Mouse (Mus musculus): ENCODE results near the gene Mymk. TPM values are rescaled to one million over a fixed set of nuclear protein-coding genes. Genes with fewer than 3 reads are reported as not detected.

Mymk gene
- polyA plus RNA-seq, 1 experiment: not detected

GRCm38 (mm10) chr2:27077655-27078244, 5.8 kb upstream of the Mymk start:
- 65% methylated on average over 10 of the region's 10 CpGs for WGBS
- H3K4me1 ChIP-seq (ENCODE audit: control insufficient read depth, insufficient read depth, low read length): no peaks in the 10 kb centered on the region
- TF ChIP-seq POLR2A (IDR thresholded peaks at IDR 0.05; ENCODE audit: borderline replicate concordance, control insufficient read depth, low read depth, low read length): no peak
- peak; percentile 56; the same call in 1 of the 2 replicates for TF ChIP-seq CTCF (IDR thresholded peaks at IDR 0.05; ENCODE audit: control insufficient read depth, insufficient read depth, low read length)
- H3K4me3 ChIP-seq (replicated peaks; ENCODE audit: control insufficient read depth, low read depth, low read length): no peak overlapping the region
- H3K27ac ChIP-seq (ENCODE audit: control insufficient read depth, insufficient read depth, low read depth, low read length, poor library complexity): no peak overlapping the region

DNA sequence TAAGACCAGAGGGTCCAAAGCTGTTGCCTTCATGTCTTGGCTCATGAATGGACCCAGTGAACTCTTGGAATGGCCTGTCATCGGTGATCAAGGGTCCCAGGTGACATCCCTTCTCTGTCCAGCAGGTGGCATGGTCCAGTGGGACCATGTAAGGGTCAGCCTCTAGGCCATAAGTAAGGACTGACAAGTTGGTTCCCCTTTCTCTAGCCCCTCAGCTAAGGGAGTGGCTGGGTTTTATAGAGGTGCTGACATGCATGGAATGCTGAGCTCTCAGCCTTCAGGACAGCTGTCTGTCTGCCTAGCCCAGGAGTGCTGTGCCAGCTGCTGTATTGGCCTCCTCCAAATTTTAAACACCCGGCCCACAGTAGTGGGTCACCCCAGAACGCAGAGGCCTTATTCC, 3.5 kb upstream of the Mymk start:
- 47% methylated on average over 3 of the region's 3 CpGs for WGBS
- Histone ChIP-seq H3K27ac (ENCODE audit: control insufficient read depth, insufficient read depth, low read depth, low read length, poor library complexity) (no peak overlapping the region), H3K4me3 (replicated peaks; ENCODE audit: control insufficient read depth, low read depth, low read length) (no peak overlapping the region), H3K4me1 (ENCODE audit: control insufficient read depth, insufficient read depth, low read length) (no peaks in the 10 kb centered on the region)
- peak; percentile 67 for TF ChIP-seq CTCF (IDR thresholded peaks at IDR 0.05; ENCODE audit: control insufficient read depth, insufficient read depth, low read length)
- no peak for TF ChIP-seq POLR2A (IDR thresholded peaks at IDR 0.05; ENCODE audit: borderline replicate concordance, control insufficient read depth, low read depth, low read length)

DNA sequence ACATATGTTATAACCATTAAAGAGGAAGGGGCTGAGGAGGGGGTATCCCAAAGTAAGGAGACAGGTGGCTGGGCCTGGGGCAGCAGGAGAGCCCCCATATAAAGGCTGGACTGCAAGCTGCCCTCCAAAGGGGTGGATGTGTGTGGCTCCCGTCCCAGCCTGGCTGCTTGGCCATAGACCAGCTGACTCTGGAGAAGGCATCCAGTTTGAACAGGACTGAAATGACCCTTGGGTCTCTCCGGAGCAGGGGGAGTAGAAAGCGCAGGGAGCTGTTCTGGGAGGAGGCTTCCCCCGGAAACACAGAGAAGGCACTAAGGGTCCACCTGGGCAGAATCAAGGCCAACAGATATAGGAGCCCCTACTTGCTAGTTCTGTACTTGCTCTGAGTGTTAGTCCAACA, 2.8 kb upstream of the Mymk start:
- no peak overlapping the region for H3K4me3 ChIP-seq (replicated peaks; ENCODE audit: control insufficient read depth, low read depth, low read length)
- WGBS: 78% methylated on average over 4 of the region's 4 CpGs
- TF ChIP-seq CTCF (IDR thresholded peaks at IDR 0.05; ENCODE audit: control insufficient read depth, insufficient read depth, low read length) (no peak), POLR2A (IDR thresholded peaks at IDR 0.05; ENCODE audit: borderline replicate concordance, control insufficient read depth, low read depth, low read length) (no peak)
- no peak overlapping the region for H3K27ac ChIP-seq (ENCODE audit: control insufficient read depth, insufficient read depth, low read depth, low read length, poor library complexity)
- H3K4me1 ChIP-seq (ENCODE audit: control insufficient read depth, insufficient read depth, low read length): no peaks in the 10 kb centered on the region

GRCm38 (mm10) chr2:27073407-27073806, 1.4 kb upstream of the Mymk start:
- TF ChIP-seq POLR2A (IDR thresholded peaks at IDR 0.05; ENCODE audit: borderline replicate concordance, control insufficient read depth, low read depth, low read length) (no peak), CTCF (IDR thresholded peaks at IDR 0.05; ENCODE audit: control insufficient read depth, insufficient read depth, low read length) (no peak)
- 76% methylated on average over 4 of the region's 4 CpGs for WGBS
- Histone ChIP-seq H3K4me3 (replicated peaks; ENCODE audit: control insufficient read depth, low read depth, low read length) (no peak overlapping the region), H3K4me1 (ENCODE audit: control insufficient read depth, insufficient read depth, low read length) (no peaks in the 10 kb centered on the region), H3K27ac (ENCODE audit: control insufficient read depth, insufficient read depth, low read depth, low read length, poor library complexity) (no peak overlapping the region)

GRCm38 (mm10) chr2:27071137-27071536, 842 bp downstream of the Mymk start:
- WGBS: 1% methylated on average over 4 of the region's 4 CpGs
- no peak overlapping the region for H3K4me3 ChIP-seq (replicated peaks; ENCODE audit: control insufficient read depth, low read depth, low read length)
- H3K27ac ChIP-seq (ENCODE audit: control insufficient read depth, insufficient read depth, low read depth, low read length, poor library complexity): no peak overlapping the region
- TF ChIP-seq POLR2A (IDR thresholded peaks at IDR 0.05; ENCODE audit: borderline replicate concordance, control insufficient read depth, low read depth, low read length): no peak
- no peak for TF ChIP-seq CTCF (IDR thresholded peaks at IDR 0.05; ENCODE audit: control insufficient read depth, insufficient read depth, low read length)
- H3K4me1 ChIP-seq (ENCODE audit: control insufficient read depth, insufficient read depth, low read length): no peaks in the 10 kb centered on the region

DNA sequence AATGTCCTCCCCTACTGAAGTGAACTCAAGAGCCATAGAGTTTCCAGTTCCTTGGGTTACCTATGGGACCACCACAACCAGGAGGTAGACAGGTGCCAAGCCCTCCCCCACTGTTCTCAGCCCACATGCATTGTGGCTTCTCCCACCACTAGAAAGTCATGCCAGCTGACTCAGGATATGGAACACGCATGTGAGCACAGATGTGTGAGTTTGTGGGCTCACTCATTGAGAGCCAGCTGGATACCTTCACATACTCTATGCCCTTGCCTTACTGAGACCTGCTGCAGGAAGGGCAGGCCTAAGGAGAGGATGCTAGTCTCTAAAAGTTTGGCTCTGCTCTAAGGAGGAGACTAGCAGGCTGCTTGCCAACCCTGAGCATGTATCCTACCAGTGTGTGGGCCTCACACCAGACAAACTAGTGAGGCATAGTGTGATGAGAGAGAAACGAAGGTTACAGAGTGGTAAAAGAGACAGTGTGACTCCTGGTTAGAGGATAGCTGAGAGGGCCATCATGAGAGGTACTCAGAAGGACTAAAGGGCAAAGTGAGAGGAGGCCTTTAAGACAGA, 1.6 kb downstream of the Mymk start:
- Histone ChIP-seq H3K4me3 (replicated peaks; ENCODE audit: control insufficient read depth, low read depth, low read length) (no peak overlapping the region), H3K4me1 (ENCODE audit: control insufficient read depth, insufficient read depth, low read length) (no peaks in the 10 kb centered on the region), H3K27ac (ENCODE audit: control insufficient read depth, insufficient read depth, low read depth, low read length, poor library complexity) (no peak overlapping the region)
- 67% methylated on average over 2 of the region's 2 CpGs for WGBS
- TF ChIP-seq CTCF (IDR thresholded peaks at IDR 0.05; ENCODE audit: control insufficient read depth, insufficient read depth, low read length): no peak

- H3K4me3 ChIP-seq (replicated peaks; ENCODE audit: control insufficient read depth, low read depth, low read length): no peak overlapping the region
- WGBS: 52% methylated on average over 3 of the region's 3 CpGs
- H3K4me1 ChIP-seq (ENCODE audit: control insufficient read depth, insufficient read depth, low read length): no peaks in the 10 kb centered on the region
- no peak overlapping the region for H3K27ac ChIP-seq (ENCODE audit: control insufficient read depth, insufficient read depth, low read depth, low read length, poor library complexity)
- TF ChIP-seq POLR2A (IDR thresholded peaks at IDR 0.05; ENCODE audit: borderline replicate concordance, control insufficient read depth, low read depth, low read length) (no peak), CTCF (IDR thresholded peaks at IDR 0.05; ENCODE audit: control insufficient read depth, insufficient read depth, low read length) (no peak)
Observed at GRCm38 (mm10) chr2:27069646-27070045, 2.3 kb downstream of the Mymk start.

DNA sequence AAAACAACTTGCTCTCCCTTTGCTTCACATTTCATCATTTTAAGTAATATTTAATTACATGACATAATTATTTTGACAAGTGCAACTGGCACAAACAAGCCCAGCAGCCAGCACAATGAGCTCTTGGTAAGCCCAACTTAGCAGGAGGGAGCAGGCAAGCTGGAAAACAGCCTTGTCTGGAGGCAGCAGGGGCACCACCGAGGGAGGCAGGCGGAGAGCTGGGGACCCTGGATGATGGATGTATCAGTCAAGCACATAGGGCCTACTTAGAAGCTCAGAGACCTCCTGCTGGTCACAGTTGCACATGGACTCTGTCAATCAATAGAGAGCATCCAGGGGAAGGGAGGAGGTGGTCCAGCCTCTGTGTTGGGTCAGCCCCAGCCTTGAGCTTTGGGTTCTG, 4.0 kb downstream of the Mymk start:
- Histone ChIP-seq H3K4me1 (ENCODE audit: control insufficient read depth, insufficient read depth, low read length) (no peaks in the 10 kb centered on the region), H3K27ac (ENCODE audit: control insufficient read depth, insufficient read depth, low read depth, low read length, poor library complexity) (no peak overlapping the region), H3K4me3 (replicated peaks; ENCODE audit: control insufficient read depth, low read depth, low read length) (no peak overlapping the region)
- 83% methylated on average over 2 of the region's 2 CpGs for WGBS
- TF ChIP-seq POLR2A (IDR thresholded peaks at IDR 0.05; ENCODE audit: borderline replicate concordance, control insufficient read depth, low read depth, low read length): no peak
- no peak for TF ChIP-seq CTCF (IDR thresholded peaks at IDR 0.05; ENCODE audit: control insufficient read depth, insufficient read depth, low read length)

DNA sequence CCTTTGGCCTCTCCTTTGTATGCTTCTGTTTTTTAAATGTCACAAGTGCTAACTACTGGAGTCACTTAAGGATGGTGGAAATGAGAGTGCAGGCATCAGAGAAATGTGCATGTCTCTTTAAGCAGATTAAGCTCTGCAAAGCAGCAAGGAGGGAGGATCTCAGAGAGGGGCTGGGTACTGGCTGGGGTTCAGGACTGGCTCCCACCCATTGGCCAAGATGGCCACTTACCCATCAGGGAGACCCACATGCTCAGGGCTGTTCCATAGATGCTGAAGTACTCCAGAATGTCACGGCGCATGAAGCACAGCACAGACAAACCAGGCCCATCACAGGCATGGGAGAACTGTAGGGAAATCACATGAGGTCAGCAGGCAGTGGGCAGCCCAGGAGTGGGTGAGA, 4.9 kb downstream of the Mymk start:
- TF ChIP-seq POLR2A (IDR thresholded peaks at IDR 0.05; ENCODE audit: borderline replicate concordance, control insufficient read depth, low read depth, low read length): no peak
- no peak for TF ChIP-seq CTCF (IDR thresholded peaks at IDR 0.05; ENCODE audit: control insufficient read depth, insufficient read depth, low read length)
- H3K27ac ChIP-seq (ENCODE audit: control insufficient read depth, insufficient read depth, low read depth, low read length, poor library complexity): no peak overlapping the region
- no peaks in the 10 kb centered on the region for H3K4me1 ChIP-seq (ENCODE audit: control insufficient read depth, insufficient read depth, low read length)
- H3K4me3 ChIP-seq (replicated peaks; ENCODE audit: control insufficient read depth, low read depth, low read length): no peak overlapping the region
- 80% methylated on average over 2 of the region's 2 CpGs for WGBS
